Mouse (Mus musculus) frontal cortex, adult (tissue): ENCODE measurements around the gene Rnaseh2b.

Source experiments
- ATAC-seq: cut with Nextera tagmentation; 2 replicates; pipeline ENCODE4 v1.9.2; 2017; ENCODE audit warnings: mild to moderate bottlenecking, moderate library complexity, mixed read lengths; ENCODE audit not compliant: low TSS enrichment

Rnaseh2b gene

GRCm38 (mm10) chr14:62361263-62361980 is 69.0 kb downstream of the Rnaseh2b start:
- ATAC-seq, result no peak

- no peak for ATAC-seq
Measured at GRCm38 (mm10) chr14:62363774-62364173, 71.4 kb downstream of the Rnaseh2b start.

- no peak for ATAC-seq
Measured at GRCm38 (mm10) chr14:62370819-62371218, 78.4 kb downstream of the Rnaseh2b start.

GRCm38 (mm10) chr14:62374001-62374400 is 81.6 kb downstream of the Rnaseh2b start:
- no peak for ATAC-seq

- ATAC-seq, result peak; percentile 55
Measured at GRCm38 (mm10) chr14:62375694-62376093, 83.3 kb downstream of the Rnaseh2b start.

GRCm38 (mm10) chr14:62376115-62376514 is 83.7 kb downstream of the Rnaseh2b start:
- no peak for ATAC-seq

GRCm38 (mm10) chr14:62379391-62379790 is 87.0 kb downstream of the Rnaseh2b start:
- no peak for ATAC-seq

GRCm38 (mm10) chr14:62380606-62381005 is 88.2 kb downstream of the Rnaseh2b start:
- ATAC-seq, result peak; percentile 55; the same call in 1 of the 2 replicates

GRCm38 (mm10) chr14:62383109-62383508 is 90.7 kb downstream of the Rnaseh2b start:
- no peak for ATAC-seq

- no peak for ATAC-seq
Measured at GRCm38 (mm10) chr14:62383786-62384299, 91.5 kb downstream of the Rnaseh2b start.

GRCm38 (mm10) chr14:62389064-62389728 is 96.8 kb downstream of the Rnaseh2b start:
- peak; percentile 97 for ATAC-seq

GRCm38 (mm10) chr14:62389729-62390536 is 97.5 kb downstream of the Rnaseh2b start:
- ATAC-seq, result peak; percentile 64

- no peak for ATAC-seq
Measured at GRCm38 (mm10) chr14:62392754-62393153, 100.4 kb downstream of the Rnaseh2b start.

- no peak for ATAC-seq
Measured at GRCm38 (mm10) chr14:62395346-62395745, 103.0 kb downstream of the Rnaseh2b start.

- ATAC-seq, result no peak
Measured at GRCm38 (mm10) chr14:62416007-62416741, 123.8 kb downstream of the Rnaseh2b start.

- ATAC-seq, result peak; percentile 38
Measured at GRCm38 (mm10) chr14:62416742-62417134, 124.3 kb downstream of the Rnaseh2b start.

GRCm38 (mm10) chr14:62417501-62417900 is 125.1 kb downstream of the Rnaseh2b start:
- peak; percentile 92 for ATAC-seq

- ATAC-seq, result no peak
Measured at GRCm38 (mm10) chr14:62422265-62422664, 129.9 kb downstream of the Rnaseh2b start.
